Mouse (Mus musculus) layer of hippocampus, adult 2 months (tissue): ENCODE measurements around the gene Apobec2. TPM values are rescaled to one million over a fixed set of nuclear protein-coding genes. Genes with fewer than 3 reads are reported as not detected.
A peak's percentile ranks its signal among the peaks of the same experiment; 100 is the strongest.

Source experiments
- DNase-seq, 2 experiments: peaks; one replicate each; pipeline ENCODE4 v3.0.0; 2022; ENCODE audit warnings: low spot score in 2 of 2
- H3K27ac ChIP-seq: fragments of 200-600 bp; 2 replicates; pipeline ENCODE4 v1.8.1; 2022
- H3K4me3 ChIP-seq: fragments of 200-600 bp; 2 replicates; pipeline ENCODE4 v1.8.1; 2022; ENCODE audit warnings: mild to moderate bottlenecking
- CTCF ChIP-seq: fragments of 200-600 bp; conservative IDR thresholded peaks from 2 replicates; pipeline ENCODE4 v1.8.1; 2022; ENCODE audit warnings: antibody characterized with exemption, mild to moderate bottlenecking, moderate library complexity
- total RNA-seq, 2 experiments: library from RNA; stranded (reverse); gene quantifications; 2 replicates each; pipeline ENCODE4 v1.2.3; 2021

Gene Apobec2
- total RNA-seq, 2 experiments from 2014 or later: 0.33 TPM; not detected in 1

DNA sequence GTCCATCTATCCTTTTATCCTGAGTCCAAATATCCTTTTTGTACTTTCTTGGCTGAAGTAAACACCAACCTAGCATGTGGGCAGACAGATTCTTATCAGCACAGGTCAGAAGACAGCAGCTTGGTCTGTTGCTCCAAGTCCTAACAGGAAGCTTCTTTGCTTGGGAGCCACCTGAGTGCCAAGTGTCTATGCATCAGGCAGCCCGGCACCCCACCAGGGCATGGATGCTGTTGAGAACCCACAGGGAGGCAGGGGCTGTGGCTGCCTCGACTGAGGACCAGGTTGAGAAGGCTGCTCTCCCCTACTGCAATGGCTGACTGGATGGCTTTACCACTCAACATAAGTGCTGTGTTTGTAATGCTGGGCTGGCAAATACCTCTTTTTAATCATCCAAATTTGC is 44.1 kb downstream of the Apobec2 start:
- no peak overlapping the region for H3K4me3 ChIP-seq
- TF ChIP-seq CTCF: no peak
- H3K27ac ChIP-seq: no peak overlapping the region
- DNase-seq: no peak

DNA sequence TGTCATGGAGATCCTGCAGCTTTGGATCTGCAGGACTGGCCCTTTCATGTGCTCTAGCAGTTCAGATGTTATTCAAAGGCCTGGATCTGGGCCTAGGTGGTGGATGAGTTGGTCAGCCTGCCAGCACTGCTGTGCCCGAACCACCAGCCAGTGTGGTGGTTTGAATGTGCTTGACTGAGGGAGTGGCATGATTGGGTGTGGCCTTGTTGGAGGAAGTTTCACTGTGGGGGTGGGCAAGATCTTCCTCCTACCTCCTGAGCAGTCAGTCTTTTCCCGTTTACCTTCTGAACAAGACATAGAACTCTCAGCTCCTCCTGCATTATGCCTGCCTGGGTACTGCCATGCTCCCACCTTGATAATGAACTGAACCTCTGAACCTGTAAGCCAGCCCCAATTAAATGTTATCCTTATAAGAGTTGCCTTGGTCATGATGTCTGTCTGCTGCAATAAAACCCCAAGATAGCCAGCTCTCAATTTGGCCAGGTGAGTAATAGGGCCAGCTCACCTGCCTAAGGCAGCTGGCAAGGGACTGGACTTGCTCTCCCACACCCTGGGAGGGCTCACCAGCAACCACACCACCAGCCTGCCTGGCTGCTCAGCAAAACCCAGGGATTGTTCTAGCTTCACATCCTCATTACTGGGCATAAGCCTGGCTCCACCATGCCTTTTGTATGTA is 46.8 kb downstream of the Apobec2 start:
- no peak for DNase-seq
- H3K4me3 ChIP-seq: no peak overlapping the region
- H3K27ac ChIP-seq: no peak overlapping the region
- TF ChIP-seq CTCF: no peak

DNA sequence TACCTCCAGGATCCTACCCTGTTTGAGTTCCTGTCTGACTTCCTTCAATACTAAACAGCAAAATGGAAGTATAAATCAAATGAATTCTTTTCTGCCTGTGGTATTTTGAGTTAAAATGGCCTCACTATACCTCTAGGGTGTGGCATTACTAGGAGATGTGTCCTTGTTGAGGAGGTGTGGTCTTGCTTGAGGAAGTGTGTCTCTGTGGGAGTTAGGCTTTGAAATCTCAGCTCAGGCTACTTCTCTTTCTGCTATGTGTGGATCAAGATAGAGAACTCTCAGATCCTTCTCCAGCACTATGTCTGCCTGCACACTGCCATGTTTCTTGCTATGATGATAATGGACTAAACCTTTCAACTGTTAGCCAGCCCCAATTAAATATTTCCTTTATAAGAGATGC is 53.7 kb downstream of the Apobec2 start:
- H3K27ac ChIP-seq: no peak overlapping the region
- DNase-seq: no peak
- H3K4me3 ChIP-seq: no peak overlapping the region
- no peak for TF ChIP-seq CTCF

DNA sequence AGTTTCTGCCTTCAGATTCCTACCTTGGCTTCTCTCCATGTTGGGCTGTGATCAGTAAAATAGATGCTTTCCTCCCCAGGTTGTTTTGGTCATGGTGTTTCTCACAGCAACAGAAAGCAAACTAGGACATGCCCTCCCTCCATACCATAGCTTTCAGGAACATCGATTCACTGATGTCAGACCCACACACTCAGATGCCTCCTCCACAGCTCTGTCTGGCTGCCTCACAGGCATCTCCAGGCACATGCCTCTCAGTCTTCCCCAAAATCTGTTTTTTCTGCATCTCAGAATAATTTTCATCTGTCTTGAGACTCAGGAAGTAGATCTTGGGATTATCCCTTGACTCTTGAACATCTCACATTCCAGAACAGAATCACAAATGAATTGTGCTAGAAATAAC is 56.6 kb downstream of the Apobec2 start:
- no peak for TF ChIP-seq CTCF
- no peak overlapping the region for H3K27ac ChIP-seq
- peak in 1 of 2 experiments; percentile 7 for DNase-seq
- H3K4me3 ChIP-seq: no peak overlapping the region

DNA sequence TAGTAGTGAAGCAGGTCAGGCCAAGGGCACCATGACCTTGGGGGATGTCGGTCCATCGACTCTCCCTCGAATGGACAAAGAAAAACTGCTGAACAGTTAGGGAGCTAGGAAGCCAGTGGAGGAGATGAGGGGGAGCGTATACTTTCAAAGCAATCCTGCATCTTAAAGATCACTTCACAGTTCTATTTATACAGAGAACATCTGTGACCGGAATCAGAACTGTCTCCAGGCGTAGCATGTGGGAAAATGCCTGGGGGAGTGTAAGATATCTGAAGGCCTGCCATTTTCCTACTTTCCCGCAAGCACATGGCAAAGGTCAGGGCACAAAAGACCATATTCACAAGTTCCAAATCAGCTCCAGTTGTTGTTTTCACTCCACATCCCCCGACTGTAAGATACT is 59.7 kb downstream of the Apobec2 start:
- Histone ChIP-seq H3K4me3 (no peak overlapping the region), H3K27ac (no peak overlapping the region)
- TF ChIP-seq CTCF: no peak
- peak in 1 of 2 experiments; percentile 15 for DNase-seq

GRCm38 (mm10) chr17:48371621-48372020 is 61.1 kb downstream of the Apobec2 start:
- Histone ChIP-seq H3K27ac (no peak overlapping the region), H3K4me3 (no peak overlapping the region)
- no peak for TF ChIP-seq CTCF
- DNase-seq: no peak

Other genes starting within 250 kb of the Apobec2 start
- gene Trem1, start 200.2 kb downstream of the Apobec2 start, total RNA-seq: not detected
- gene Trem3, start 185.2 kb downstream of the Apobec2 start, total RNA-seq: not detected
- not detected for gene Treml4, start 168.6 kb downstream of the Apobec2 start, total RNA-seq
- gene Treml2, start 133.4 kb downstream of the Apobec2 start, total RNA-seq: under 1 TPM; 0.25 to 0.36 TPM
- gene B430306N03Rik, start 116.8 kb downstream of the Apobec2 start, total RNA-seq: not detected
- gene Trem2, start 86.5 kb downstream of the Apobec2 start, total RNA-seq: 10 to 100 TPM; 10.1 to 10.6 TPM
- gene Treml1, start 73.0 kb downstream of the Apobec2 start, total RNA-seq: not detected
- 10 to 100 TPM; 21.4 to 26.7 TPM for gene Nfya, start 23.0 kb downstream of the Apobec2 start, total RNA-seq
- 10 to 100 TPM; 11.1 to 15.1 TPM for gene Oard1, start 22.9 kb downstream of the Apobec2 start, total RNA-seq
- gene Tspo2, start 18.6 kb upstream of the Apobec2 start, total RNA-seq: not detected
- gene Unc5cl, start 22.0 kb upstream of the Apobec2 start, total RNA-seq: under 1 TPM; 0.37 to 0.92 TPM